Mouse (Mus musculus) liver, postnatal 0 days (tissue): ENCODE data around the gene Ppfia4.

ENCODE experiments used
- CTCF ChIP-seq: sonication (generic); IDR thresholded peaks from 2 replicates; pipeline ENCODE4 v1.5.1; 2016; ENCODE audit warnings: antibody characterized with exemption, low read depth
- EP300 ChIP-seq: IDR thresholded peaks from 2 replicates; pipeline ENCODE4 v1.6.1; 2016; ENCODE audit warnings: antibody characterized with exemption, low read depth, mild to moderate bottlenecking

DNA sequence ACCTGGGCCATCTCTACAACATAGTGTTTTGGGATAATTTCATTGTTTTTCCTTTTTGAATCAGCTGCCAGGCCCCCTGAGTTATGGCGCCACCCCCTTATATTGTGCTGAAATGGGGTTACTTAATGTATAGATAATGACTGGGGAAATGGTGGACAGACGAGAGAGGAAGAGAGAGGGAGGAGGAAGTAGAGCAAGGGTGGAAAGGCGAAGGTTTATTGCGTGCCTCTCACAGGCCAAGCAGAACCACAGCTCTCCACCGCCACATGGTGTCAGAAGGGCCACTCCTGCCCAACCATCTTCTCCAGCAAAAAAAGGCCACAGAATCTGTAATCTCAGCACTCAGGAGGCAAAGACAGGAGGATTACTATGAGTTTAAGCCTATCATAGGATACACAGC lies 17.5 kb downstream of the Ppfia4 start:
- TF ChIP-seq EP300 (no peak), CTCF (0 out of 2 replicates have a peak, but pooled peaks have one; percentile 6)
